Mouse (Mus musculus): ENCODE results near the gene Epn2.
A peak's percentile ranks its signal among the peaks of the same experiment; 100 is the strongest.

Gene Epn2

GRCm38 (mm10) chr11:61489085-61489484 is 90.4 kb downstream of the Epn2 start:
- no peak for DNase-seq (ENCODE audit: low spot score)

- DNase-seq (ENCODE audit: low spot score): no peak
These were observed 91.6 kb downstream of the Epn2 start for GRCm38 (mm10) chr11:61487936-61488335.

GRCm38 (mm10) chr11:61487401-61487800 is 92.1 kb downstream of the Epn2 start:
- DNase-seq (ENCODE audit: low spot score): peak; percentile 58

GRCm38 (mm10) chr11:61486458-61487219 is 92.8 kb downstream of the Epn2 start:
- no peak for DNase-seq (ENCODE audit: low spot score)

GRCm38 (mm10) chr11:61485541-61486457 is 93.7 kb downstream of the Epn2 start:
- no peak for DNase-seq (ENCODE audit: low spot score)

GRCm38 (mm10) chr11:61484613-61485540 is 94.6 kb downstream of the Epn2 start, which contains the start of gene Mfap4:
Gene Mfap4 (plus strand): TSS chr11:61485431.
- no peak for DNase-seq (ENCODE audit: low spot score)

GRCm38 (mm10) chr11:61484256-61484612 is 95.3 kb downstream of the Epn2 start:
- no peak for DNase-seq (ENCODE audit: low spot score)

GRCm38 (mm10) chr11:61483226-61483845 is 96.2 kb downstream of the Epn2 start:
- no peak for DNase-seq (ENCODE audit: low spot score)

- no peak for DNase-seq (ENCODE audit: low spot score)
These were observed 98.0 kb downstream of the Epn2 start for GRCm38 (mm10) chr11:61481239-61482090.

GRCm38 (mm10) chr11:61478788-61479187 is 100.7 kb downstream of the Epn2 start:
- DNase-seq (ENCODE audit: low spot score): no peak

GRCm38 (mm10) chr11:61477566-61478508 is 101.7 kb downstream of the Epn2 start:
- DNase-seq (ENCODE audit: low spot score): no peak

- DNase-seq (ENCODE audit: low spot score): no peak
These were observed 102.6 kb downstream of the Epn2 start for GRCm38 (mm10) chr11:61476786-61477382.

- no peak for DNase-seq (ENCODE audit: low spot score)
These were observed 105.9 kb downstream of the Epn2 start for GRCm38 (mm10) chr11:61473630-61474029.

GRCm38 (mm10) chr11:61470880-61471279 is 108.6 kb downstream of the Epn2 start:
- DNase-seq (ENCODE audit: low spot score): no peak

- no peak for DNase-seq (ENCODE audit: low spot score)
These were observed 110.1 kb downstream of the Epn2 start for GRCm38 (mm10) chr11:61469317-61469917.

GRCm38 (mm10) chr11:61468534-61468933 is 111.0 kb downstream of the Epn2 start:
- no peak for DNase-seq (ENCODE audit: low spot score)

Measured in ovary, postnatal 14 days (tissue).